Mouse (Mus musculus): Measurements from ENCODE around the gene Stard5.

- TF ChIP-seq CTCF (IDR thresholded peaks at IDR 0.05; ENCODE audit: insufficient read depth, low read length) (no peak), POLR2A (IDR thresholded peaks at IDR 0.05; ENCODE audit: borderline replicate concordance, extremely low read depth, low read depth, low read length) (no peak)
These were observed 4.7 kb downstream of the Stard5 start for GRCm38 (mm10) chr7:83636425-83636824.
